Mouse (Mus musculus) adrenal gland, postnatal 14 days (tissue): ENCODE data around the gene Tnks1bp1. TPM values are rescaled to one million over a fixed set of nuclear protein-coding genes. Genes with fewer than 3 reads are reported as not detected.

ENCODE experiments used
- DNase-seq: peaks from one replicate; pipeline ENCODE4 v3.0.0; 2021; ENCODE audit warnings: mixed read lengths
- total RNA-seq: library from RNA; stranded (reverse); gene quantifications from 2 replicates; pipeline ENCODE4 v1.2.3, GENCODE M21; 2021

Tnks1bp1 gene
- total RNA-seq, 1 experiment from 2014 or later: 111 TPM

DNA sequence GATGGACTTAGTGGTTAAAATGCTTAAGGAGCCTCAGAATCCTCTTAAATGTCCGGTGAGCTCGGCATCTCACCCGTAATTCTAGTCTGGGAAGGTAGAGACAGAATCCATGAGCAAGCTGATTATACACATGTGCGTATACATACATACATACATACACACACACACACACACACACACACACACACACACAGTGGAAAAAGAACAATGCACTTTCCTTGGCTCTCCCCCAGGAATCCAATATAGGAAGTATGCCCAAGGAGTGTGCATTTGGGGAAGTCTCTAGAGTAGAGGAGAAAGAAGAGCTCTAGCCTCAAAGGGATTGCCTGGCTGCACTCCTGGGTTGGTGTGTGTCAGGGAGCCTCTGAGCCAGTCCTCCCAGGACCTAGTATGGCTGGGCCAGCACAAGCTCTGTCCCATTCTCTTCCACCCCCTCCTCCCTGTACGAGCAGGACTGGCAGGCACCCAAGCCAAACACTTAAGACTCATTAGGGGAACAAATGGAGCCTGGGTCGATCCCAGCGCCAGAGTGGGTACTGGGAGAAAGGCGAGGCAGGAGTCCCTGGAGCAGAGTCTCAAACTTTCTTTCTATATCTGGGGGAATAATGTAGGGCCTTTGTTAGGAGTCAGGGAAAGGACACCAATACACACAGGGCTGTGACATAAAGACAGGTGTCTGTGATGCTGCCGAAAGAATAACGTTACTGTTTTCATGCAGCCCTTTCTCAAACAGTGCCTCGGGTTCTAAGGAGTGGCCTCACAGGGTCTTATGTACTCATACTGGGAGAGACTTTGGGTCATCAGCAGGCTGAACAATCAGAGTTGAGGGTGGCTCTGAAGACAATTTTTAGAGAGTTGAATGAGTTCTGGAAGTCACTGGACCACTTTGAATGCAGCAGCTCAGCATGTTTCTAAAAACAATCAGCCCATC lies 41.2 kb downstream of the Tnks1bp1 start:
- DNase-seq: peak; percentile 40

DNA sequence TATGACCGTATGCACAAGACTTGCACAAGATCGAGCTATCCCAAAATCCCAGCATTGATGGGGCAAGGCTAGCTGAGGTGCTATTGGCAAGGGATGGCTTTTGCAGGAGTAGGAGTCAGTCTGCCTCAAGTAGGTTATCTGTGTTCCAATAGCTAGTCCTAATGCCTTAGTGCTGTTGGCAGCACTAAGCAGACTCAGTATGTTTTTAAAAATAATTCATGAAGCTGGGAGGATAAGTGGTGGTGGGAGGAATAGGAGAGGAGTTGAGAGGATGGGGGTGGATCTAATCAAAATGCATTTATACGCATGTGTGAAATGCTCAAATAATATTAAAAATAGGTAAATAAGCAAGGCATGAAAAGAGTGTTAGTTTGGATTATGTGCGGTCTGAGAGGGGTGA lies 43.5 kb downstream of the Tnks1bp1 start:
- DNase-seq: no peak

DNA sequence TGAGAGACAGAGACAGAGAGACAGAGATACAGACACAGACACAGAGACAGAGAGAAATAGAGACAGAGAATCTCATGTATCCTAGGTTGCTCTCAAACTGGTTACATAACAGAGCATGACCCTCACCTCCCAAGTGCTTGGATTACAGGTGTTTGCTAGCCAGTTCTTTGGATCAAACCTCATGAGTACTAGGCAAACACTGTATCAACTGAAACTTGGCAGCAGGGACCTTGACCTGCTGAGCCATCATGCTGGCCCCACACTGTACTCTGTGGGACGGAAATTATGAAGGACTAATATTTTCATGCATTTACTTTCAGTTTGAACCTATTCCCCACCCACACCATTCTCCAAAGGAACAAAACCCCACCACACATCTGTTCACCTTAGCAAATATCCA lies 45.6 kb downstream of the Tnks1bp1 start:
- peak; percentile 31 for DNase-seq

DNA sequence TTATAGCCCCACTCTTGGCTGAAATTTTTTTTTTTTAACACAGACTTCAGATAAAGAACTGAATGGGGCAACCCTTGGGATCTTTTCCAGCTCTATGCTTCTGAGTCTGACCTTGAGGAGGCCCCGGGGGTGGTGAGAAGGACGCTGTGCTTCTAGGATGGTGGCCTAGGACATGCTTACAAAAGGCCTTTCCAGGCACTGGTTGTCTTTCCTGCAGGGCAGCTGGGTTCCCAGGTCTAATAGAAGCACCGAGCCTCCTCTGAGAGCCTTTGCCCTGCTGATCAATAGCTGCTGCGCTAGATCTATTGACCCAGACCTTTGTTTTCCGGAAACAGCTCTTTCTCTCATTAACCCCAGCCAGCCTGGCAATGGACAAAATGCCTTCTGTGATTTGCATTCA lies 48.1 kb downstream of the Tnks1bp1 start:
- peak; percentile 59 for DNase-seq

DNA sequence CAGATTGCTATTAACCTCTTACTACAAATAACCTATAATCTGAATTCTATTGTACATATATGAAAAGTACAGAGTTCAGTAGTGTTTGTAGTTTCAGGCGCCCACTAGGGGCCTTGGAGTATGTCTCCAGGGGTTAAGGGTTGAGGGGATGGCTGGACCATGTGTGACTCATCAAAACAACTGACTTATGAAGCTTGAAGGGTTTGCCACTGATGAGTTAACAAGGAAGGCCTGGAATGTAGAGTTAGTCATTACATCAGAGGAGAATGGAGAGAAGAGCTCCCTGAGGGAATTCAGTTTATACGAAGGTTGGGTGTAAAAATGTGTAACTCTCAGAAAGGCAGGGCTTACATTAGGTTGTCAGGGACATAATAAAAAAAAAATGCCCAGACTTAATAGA lies 50.2 kb downstream of the Tnks1bp1 start:
- DNase-seq: no peak

DNA sequence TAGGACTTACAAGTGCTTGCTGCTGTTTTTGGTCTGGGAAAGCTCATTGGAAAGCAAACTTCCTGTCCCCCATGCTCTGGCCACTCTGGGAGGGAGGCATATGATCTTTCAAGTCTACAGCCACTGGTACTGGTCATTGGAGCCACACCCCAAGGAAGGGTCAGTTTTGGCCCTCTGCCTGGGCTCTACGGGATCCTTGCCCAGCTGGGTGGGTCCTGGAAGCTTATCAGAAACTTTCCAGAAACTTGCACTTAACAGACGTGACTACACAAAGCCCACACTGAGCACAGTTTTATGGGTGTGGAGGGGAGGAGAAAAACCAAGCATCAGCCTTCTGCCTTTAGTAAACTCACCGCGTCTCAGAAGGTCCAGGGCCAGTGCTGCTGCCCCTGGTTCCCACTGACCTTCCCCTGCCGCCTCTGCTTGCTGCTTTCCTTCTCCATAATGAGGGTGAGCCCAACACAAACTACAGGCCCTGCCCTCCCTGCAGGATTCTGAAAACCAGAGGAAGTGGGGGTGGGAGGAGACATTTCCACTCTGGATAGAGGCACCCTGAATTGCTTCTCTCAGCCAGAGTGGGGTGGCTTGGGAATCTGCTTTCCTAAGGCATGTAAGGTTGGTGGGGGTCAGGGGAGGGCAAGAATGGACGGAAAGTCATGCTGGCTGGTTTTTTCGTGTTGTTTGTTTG lies 51.1 kb downstream of the Tnks1bp1 start:
- peak; percentile 62 for DNase-seq

DNA sequence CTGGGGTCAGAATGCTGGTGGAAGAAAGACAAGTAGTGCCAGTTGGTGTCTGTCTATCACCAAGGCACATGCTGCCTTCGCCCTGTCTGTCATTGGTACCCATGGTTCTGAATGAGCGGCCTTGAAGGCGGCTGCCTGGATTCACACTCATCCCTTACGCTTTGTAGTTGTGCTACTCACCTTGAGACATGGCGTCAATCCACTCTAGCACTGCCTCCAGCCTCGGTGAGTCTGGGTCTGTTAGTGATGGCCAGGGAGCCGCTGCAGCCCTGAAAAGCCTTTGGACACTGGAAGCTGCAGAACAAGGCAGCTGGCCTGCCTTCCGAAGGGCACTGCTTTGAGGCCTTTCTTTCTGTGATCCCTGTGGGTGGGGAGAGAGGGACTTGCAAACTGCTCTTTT lies 55.4 kb downstream of the Tnks1bp1 start:
- DNase-seq: no peak

DNA sequence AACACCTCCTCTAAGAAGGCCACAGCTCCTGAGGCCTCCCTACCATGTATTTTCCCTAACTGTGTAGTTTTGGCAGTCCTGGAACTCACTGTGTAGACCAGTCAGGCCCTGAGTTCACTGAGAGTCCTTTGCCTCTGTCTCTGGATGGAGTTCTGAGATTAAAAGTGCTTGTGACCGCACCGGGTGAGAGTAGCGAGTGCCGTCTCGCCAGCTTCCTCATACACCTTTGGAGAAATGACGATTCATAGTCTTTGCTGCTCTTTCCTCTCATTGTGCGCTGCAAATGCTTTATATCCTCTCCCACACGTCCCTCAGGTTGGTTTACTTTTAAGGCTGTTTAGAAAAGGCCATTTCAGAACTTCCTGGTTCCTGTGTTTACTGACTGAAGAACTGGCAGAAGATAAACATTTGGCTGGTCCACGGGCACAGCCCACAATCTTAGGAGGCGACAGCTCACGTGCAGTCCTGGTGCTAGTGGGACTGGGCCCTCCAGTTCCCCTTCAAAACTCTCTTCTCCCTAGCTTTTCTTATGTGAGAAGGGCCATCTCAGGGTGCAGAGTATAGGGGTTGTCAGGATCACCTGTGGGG lies 57.7 kb downstream of the Tnks1bp1 start:
- no peak for DNase-seq

DNA sequence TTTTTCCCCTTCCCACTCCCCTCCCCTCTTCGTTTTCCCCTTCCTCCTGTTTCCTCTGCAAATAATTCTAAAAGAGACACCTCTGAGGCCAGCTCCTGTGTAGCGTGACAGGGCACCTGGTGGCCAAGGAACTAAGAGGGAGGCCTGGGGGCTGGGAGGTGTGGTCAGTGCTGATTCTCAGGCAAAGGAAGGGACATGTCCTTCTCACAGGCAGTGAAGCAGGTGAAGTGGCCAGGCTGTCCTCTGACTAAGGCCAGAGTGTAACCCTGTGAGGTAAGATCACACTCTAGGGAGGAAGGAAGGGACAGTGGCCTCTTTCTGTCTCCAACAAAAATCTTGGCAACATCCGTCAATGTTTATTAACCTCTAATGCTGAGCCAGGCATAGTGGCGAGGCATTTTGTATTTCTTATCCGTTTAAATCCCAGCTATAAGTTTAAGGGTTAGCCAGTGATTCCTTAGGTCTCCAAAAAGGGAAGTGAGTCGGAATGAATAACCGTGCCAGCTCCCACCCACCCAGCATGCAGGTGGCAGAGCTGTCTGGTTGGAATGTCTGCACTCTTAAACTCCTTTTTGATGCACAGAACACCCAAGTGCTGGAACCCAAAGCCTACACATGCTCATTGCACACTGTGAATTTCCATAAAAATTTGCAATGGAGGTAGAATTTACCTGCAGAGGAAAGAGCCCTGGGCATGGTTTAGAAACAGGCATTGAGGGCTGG lies 58.4 kb downstream of the Tnks1bp1 start:
- DNase-seq: no peak

DNA sequence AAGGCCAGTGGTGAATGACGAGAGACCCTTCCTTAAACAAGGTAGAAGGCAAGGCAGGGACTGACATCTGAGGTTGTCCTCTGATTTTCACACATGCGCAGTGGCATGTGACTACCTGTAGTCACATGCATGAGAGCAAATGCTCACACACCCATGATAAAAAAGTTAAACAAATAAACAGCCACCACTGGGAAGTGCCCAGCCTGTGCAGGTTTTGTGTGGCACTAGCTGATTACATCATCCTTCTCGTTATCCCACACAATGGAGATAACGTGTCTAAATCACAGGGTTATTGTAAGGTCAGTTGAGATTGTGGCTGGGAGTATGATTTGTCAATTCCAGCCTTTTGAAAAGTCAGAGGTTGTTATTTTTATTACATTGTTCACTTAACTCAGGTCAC lies 59.1 kb downstream of the Tnks1bp1 start:
- DNase-seq: no peak

DNA sequence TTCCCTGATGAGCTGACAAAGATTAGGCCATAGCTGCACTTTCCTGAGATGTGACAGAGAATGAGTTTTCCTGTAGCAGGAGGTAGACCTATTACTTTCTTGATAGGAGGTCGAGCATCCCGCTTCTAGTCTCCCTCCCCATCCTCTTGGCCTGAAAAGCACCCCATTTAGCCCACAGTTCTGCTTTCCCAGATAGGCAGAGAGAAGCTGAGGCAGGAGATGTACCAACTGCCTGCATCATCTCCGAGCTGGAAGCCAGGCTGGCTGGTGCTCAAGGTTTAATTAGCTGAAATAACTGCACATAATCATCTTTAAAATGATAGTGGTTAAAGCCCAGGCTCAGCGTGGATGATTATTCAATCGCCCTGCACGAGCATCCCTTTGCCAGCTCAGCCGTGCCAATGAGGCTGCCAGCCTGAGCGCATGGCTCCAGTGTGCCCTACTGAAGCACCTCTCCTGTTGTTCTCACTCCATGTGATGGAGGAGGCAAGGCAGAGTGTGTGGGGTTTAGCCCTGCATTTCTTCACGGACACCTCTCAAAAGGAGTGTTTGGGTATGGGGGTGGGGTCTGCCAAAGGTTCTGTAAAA lies 62.6 kb downstream of the Tnks1bp1 start:
- no peak for DNase-seq

Other genes starting within 250 kb of the Tnks1bp1 start
- gene Ube2l6, start 249.2 kb upstream of the Tnks1bp1 start, total RNA-seq: 45.6 and 48.7 TPM in 2 replicates
- gene Smtnl1, start 225.4 kb upstream of the Tnks1bp1 start, total RNA-seq: not detected in 2 replicates
- gene Timm10, start 221.0 kb upstream of the Tnks1bp1 start, total RNA-seq: 54.2 and 73.7 TPM in 2 replicates
- 5.2 and 9.3 TPM in 2 replicates for gene Slc43a1, start 209.2 kb upstream of the Tnks1bp1 start, total RNA-seq
- 1.6 and 2.6 TPM in 2 replicates for gene Rtn4rl2, start 161.3 kb upstream of the Tnks1bp1 start, total RNA-seq
- gene Slc43a3, start 111.4 kb upstream of the Tnks1bp1 start, total RNA-seq: 62.5 and 91.7 TPM in 2 replicates
- gene Prg2, start 67.6 kb upstream of the Tnks1bp1 start, total RNA-seq: 6.3 TPM in 1 of 2 replicates, not detected in the other
- gene Prg3, start 59.8 kb upstream of the Tnks1bp1 start, total RNA-seq: not detected in 2 replicates
- gene Ssrp1, start 10.8 kb upstream of the Tnks1bp1 start, total RNA-seq: 115 and 123 TPM in 2 replicates
- gene P2rx3, start 10.6 kb upstream of the Tnks1bp1 start, total RNA-seq: 0.59 and 0.60 TPM in 2 replicates
- 96.2 and 97.3 TPM in 2 replicates for gene Aplnr, start 88.2 kb downstream of the Tnks1bp1 start, total RNA-seq
- gene Lrrc55, start 149.2 kb downstream of the Tnks1bp1 start, total RNA-seq: 17.5 and 21.2 TPM in 2 replicates